Mouse (Mus musculus) erythroblast, embryonic 14.5 days (primary cell): ENCODE data around the gene Hist1h3b. TPM values are rescaled to one million over a fixed set of nuclear protein-coding genes. Genes with fewer than 3 reads are reported as not detected.
"Not testable (repeated sequence)": the region's sequence is repeated elsewhere in the genome, so short reads cannot be mapped to it uniquely, and the experiment has no call there.

Experiments used
- H3K27me3 ChIP-seq: 2 replicates; pipeline ENCODE4 v1.6.1; 2012; ENCODE audit warnings: inconsistent platforms; ENCODE audit not compliant: control insufficient read depth
- H3K36me3 ChIP-seq: 2 replicates; pipeline ENCODE4 v1.6.1; 2012; ENCODE audit warnings: mild to moderate bottlenecking, inconsistent platforms; ENCODE audit not compliant: control insufficient read depth
- H3K4me1 ChIP-seq: 2 replicates; pipeline ENCODE4 v1.6.1; 2012; ENCODE audit warnings: inconsistent platforms; ENCODE audit not compliant: control insufficient read depth
- H3K4me3 ChIP-seq: replicated peaks from 2 replicates; pipeline ENCODE3; 2012; ENCODE audit warnings: moderate library complexity, mild to moderate bottlenecking, inconsistent platforms
- H3K9me3 ChIP-seq: 2 replicates; pipeline ENCODE4 v1.6.1; 2012; ENCODE audit warnings: low read length, inconsistent platforms, mixed read lengths; ENCODE audit not compliant: control insufficient read depth
- GATA1 ChIP-seq: IDR thresholded peaks from 2 replicates; pipeline ENCODE4 v1.6.1; 2012; ENCODE audit warnings: low read length, inconsistent platforms, mixed read lengths
- TAL1 ChIP-seq: IDR thresholded peaks from 3 replicates; pipeline ENCODE4 v1.6.1; 2012; ENCODE audit warnings: low read length, inconsistent platforms, mixed read lengths
- polyA plus RNA-seq: library from polyadenylated mRNA; stranded (reverse); fragments of >175 nt; gene quantifications from 2 replicates; pipeline ENCODE4 v1.2.3, GENCODE M21; 2012

Hist1h3b gene
- polyA plus RNA-seq, 1 experiment: 23.6 TPM

GRCm38 (mm10) chr13:23743215-23743614 lies 8.9 kb upstream of the Hist1h3b start:
- Histone ChIP-seq H3K4me1 (peaks cover 50% of the 10 kb centered on the region), H3K36me3 (peaks cover 5% of the 10 kb centered on the region), H3K27me3 (no peaks in the 10 kb centered on the region), H3K4me3 (peak overlapping the region; percentile 68), H3K9me3 (no peaks in the 10 kb centered on the region)
- TF ChIP-seq TAL1 (no peak), GATA1 (no peak)

DNA sequence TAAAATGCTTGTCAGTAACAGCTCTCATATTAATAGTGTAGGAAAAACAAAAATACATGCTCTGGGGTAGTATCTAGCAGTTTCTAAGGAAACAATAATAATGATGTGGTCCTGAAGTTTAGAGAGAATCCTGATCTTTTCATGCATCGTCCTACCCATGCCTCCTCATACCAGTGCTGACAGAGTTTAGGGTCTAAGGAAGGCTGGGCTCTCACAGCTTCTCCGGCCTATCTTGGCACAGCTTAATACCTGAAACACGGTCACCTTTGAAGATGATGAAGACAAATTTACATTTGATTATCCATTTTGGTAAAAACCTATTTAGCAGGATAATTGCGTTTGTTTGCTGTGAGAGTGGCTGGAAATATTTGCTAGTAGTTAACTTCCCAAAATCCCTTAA lies 8.1 kb upstream of the Hist1h3b start:
- Histone ChIP-seq H3K4me3 (peak overlapping the region; percentile 68), H3K36me3 (peaks cover 5% of the 10 kb centered on the region), H3K4me1 (peaks cover 57% of the 10 kb centered on the region), H3K27me3 (no peaks in the 10 kb centered on the region), H3K9me3 (no peaks in the 10 kb centered on the region)
- TF ChIP-seq TAL1: no peak
- no peak for TF ChIP-seq GATA1

- no peak for TF ChIP-seq GATA1
- no peak for TF ChIP-seq TAL1
These were observed 7.4 kb upstream of the Hist1h3b start for GRCm38 (mm10) chr13:23744421-23745380.

DNA sequence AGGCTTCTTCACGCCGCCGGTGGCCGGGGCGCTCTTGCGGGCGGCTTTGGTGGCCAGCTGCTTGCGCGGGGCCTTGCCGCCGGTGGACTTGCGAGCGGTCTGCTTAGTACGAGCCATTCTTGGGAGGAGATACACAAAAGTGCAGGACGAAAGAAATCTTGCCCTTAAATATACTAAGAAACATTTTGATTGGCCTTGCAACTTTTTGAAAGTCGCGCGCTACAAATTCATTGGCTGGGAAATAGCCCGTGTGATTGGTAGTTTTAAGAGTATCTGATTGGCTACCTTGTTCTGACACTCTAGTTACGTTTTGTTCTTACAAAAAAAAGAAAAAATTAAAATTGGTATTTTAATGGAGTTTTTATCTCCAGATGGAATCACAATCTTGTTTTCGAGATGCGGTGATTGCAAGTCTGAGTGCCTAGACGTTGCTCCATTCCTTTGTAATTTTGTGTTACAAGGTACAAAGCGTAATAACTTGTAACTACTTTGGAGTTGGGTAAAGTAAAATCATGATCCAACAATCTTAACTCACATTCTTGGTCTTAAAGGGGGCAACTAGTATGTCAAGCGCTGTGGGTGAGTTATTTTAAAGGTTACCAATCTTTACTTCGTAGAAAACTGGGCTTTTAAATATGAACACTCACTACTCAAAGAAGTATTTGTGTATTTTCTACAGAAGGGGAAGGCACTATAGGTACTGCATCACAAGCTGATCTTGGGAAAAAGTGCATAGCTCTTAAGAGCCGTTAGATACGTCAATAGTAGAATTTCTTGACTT lies 6.5 kb upstream of the Hist1h3b start, which contains the start of gene Hist1h3c:
Gene Hist1h3c, minus strand, starts transcription at position 222 of the 781 bp plus-strand sequence.
- TF ChIP-seq GATA1 (peak; percentile 24; the same call in 1 of the 2 replicates), TAL1 (no peak)
- no peaks in the 10 kb centered on the region for H3K9me3 ChIP-seq
- no peaks in the 10 kb centered on the region for H3K27me3 ChIP-seq
- H3K4me3 ChIP-seq: peak within 1 kb of the TSS; percentile 79
- peaks cover 9% of the 10 kb centered on the region for H3K36me3 ChIP-seq
- H3K4me1 ChIP-seq: peaks cover 70% of the 10 kb centered on the region

More at GRCm38 (mm10) chr13:23744421-23745380, 7.4 kb upstream of the Hist1h3b start:
- no peaks in the 10 kb centered on the region for H3K9me3 ChIP-seq
- peaks cover 6% of the 10 kb centered on the region for H3K36me3 ChIP-seq
- peaks cover 65% of the 10 kb centered on the region for H3K4me1 ChIP-seq
- H3K27me3 ChIP-seq: no peaks in the 10 kb centered on the region
- peak overlapping the region; percentile 79 for H3K4me3 ChIP-seq

- peaks cover 68% of the 10 kb centered on the region for H3K4me1 ChIP-seq
- not testable (repeated sequence) for H3K36me3 ChIP-seq, H3K27me3 ChIP-seq, H3K9me3 ChIP-seq
- peak within 1 kb of the TSS; percentile 79 for H3K4me3 ChIP-seq
These were observed 5.6 kb upstream of the Hist1h3b start, which contains the start of gene Hist1h2bb for GRCm38 (mm10) chr13:23746201-23747080. TSS of gene Hist1h2bb (plus strand) at chr13:23746734.

- Histone ChIP-seq H3K4me1 (peaks cover 62% of the 10 kb centered on the region), H3K36me3 (peaks cover 9% of the 10 kb centered on the region), H3K4me3 (peak overlapping the region; percentile 63), H3K27me3 (no peaks in the 10 kb centered on the region), H3K9me3 (no peaks in the 10 kb centered on the region)
- TF ChIP-seq GATA1 (no peak), TAL1 (no peak)
These were observed 4.8 kb upstream of the Hist1h3b start for GRCm38 (mm10) chr13:23747081-23747891.

GRCm38 (mm10) chr13:23747892-23748288 lies 4.2 kb upstream of the Hist1h3b start:
- Histone ChIP-seq H3K4me1 (peaks cover 58% of the 10 kb centered on the region), H3K27me3 (no peaks in the 10 kb centered on the region), H3K9me3 (no peaks in the 10 kb centered on the region), H3K4me3 (peak overlapping the region; percentile 63), H3K36me3 (peaks cover 9% of the 10 kb centered on the region)
- TF ChIP-seq GATA1 (no peak), TAL1 (no peak)
